Mouse (Mus musculus): Measurements from ENCODE around the gene Spo11.

Gene Spo11

DNA sequence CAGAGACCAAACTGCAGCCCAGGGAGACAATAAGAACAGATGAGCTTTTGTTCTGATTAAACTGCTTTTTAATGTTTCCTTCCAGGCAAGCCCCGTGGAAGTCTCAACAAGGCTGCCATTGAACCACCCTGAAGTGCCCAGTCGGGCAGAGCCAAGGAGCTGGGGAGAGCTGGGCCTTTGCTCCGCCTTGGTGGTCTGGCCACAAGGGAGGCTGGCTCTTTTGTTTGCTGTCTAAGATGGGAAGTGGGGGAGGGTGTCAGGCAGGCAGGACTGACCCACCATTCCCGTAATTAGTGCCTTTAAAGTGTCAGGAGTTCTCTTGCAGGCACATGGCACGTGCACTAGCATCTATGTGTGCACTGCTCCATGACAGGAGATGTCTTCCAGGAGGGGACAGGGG, 18.9 kb upstream of the Spo11 start:
- no peak for DNase-seq (ENCODE audit: low spot score in 2 of 2)

DNA sequence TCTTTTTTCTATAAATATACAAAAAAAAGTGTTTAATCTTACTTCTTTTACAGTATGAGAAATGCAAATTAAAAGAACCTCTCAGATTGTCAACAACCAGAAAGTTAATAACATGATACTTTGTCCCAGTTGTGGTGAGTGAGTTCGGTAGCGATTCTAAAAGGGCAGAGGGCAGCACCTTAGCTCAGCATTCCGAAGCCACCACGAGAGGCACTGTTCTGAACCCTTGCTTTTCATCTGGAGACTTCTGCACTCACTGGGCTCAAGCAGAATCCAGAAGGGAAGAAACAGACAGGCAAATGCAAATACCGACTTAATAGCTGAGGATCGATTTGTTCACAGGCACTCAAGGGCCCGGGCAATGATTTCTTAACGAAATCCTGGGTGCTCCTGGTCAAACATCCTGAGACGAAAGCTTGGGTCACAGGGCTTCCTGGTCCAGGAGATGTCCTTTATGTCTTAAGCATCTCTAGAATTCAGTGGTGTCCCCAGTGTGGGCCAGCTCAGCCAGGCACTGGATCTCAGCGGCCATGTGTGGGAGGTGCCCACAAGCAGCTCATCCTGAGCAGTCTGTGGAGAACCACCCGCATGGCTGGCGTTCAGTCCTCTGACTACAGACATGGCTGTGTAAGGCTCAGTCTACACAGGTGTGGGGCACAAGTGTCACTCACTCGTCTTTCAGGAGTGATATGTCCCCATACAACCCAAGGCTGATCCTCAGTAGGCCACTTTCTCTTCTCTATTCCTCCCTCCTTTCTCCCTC, 18.3 kb upstream of the Spo11 start:
- DNase-seq (ENCODE audit: low spot score in 2 of 2), result no peak

DNA sequence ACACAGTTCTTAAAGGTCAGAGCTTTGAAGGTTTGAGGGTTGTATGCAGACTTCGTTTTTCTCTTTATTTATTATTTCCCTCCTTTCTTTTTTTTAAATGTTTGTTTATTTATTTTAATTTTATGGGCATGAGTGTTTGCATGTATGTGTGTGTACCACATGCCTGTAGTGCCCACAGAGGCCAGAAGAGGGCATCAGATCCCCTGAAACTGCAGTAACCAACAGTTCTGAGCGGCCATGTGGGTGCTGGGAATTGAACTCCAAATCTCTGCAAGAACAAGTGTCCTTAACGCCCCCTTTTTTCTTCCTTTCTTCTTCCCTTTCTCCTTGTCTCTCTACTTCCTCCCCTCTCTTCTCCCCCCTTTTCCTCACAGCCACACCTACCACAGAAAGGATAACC, 17.1 kb upstream of the Spo11 start:
- DNase-seq (ENCODE audit: low spot score in 2 of 2), result no peak

DNA sequence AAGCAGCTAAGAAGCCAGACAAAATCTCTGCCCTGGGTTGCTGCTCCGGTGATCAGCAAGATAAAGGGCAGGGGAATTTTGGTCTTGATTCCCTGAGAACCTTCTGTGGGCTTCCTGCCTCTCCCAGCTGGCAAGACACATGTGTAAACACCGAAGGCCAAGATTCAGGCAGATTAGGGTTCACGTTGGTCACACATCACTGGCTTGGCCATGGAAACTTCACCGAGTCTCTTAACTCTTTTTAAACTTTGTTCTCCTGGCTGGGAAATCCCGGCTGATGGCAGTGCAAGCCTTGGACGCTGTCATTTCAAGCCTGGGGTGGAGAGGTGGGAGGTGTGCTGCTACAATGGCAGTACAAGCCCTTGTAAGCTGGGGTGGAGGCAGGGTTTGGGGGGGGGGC, 16.3 kb upstream of the Spo11 start:
- DNase-seq (ENCODE audit: low spot score in 2 of 2), result no peak

DNA sequence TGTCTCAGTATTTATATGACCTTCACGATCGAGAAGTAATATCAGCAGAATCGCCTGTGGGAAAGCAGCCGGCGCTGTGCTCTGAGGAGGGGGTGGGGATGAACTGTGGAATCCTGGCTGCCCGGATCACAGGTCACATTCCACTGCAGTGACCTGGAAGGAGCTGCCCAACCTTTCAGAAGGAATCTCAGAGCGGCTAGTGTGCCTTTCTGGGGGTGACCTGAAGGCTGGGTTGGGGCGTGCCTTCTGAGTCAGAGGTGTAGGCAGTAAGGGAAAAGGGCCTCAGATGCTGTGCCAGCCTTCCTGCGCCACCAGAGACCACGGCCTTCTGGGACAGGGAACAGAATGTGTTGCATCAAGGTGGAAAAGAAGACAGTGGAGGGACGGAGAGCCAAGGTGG, 12.3 kb upstream of the Spo11 start:
- DNase-seq (ENCODE audit: low spot score in 2 of 2), result no peak

DNA sequence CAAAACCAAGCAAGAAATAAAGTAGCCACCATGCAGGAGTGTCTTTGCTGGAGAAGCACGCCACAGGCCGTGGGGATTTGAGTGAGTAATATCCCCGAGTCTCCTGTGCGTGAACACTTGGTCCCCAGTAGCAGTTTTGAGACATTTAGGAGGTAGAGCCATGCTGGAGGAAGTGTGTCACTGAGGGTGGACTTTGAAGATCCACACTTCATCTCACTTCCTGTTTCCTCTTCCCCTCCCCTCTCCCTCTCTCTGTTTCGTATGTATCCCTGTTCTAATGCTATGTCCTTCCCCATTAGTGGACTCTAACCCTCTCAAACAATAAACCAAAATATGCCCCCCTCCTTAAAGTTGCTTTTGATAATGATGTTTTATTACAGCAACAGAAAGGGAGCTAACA, 11.0 kb upstream of the Spo11 start:
- no peak for DNase-seq (ENCODE audit: low spot score in 2 of 2)

DNA sequence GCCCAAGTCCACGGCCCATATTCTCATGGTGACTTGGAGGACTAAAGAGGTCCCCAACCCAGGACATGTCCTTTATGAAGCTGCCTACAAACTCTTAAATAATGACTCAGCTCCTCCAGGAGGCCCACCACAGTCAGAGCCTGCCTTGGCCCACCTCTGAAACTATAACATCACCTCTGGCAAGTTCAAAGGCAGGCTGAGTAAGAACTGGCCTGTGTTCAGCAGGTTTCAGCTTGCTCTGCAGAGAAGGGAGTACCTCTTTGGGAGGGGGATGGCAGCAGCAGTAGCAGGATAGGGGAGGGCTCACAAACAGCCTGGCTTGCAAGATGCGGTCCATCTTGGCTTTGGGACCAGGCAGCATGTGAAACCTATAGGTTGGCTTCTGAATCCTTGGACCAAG, 5.6 kb upstream of the Spo11 start:
- no peak for DNase-seq (ENCODE audit: low spot score in 2 of 2)

DNA sequence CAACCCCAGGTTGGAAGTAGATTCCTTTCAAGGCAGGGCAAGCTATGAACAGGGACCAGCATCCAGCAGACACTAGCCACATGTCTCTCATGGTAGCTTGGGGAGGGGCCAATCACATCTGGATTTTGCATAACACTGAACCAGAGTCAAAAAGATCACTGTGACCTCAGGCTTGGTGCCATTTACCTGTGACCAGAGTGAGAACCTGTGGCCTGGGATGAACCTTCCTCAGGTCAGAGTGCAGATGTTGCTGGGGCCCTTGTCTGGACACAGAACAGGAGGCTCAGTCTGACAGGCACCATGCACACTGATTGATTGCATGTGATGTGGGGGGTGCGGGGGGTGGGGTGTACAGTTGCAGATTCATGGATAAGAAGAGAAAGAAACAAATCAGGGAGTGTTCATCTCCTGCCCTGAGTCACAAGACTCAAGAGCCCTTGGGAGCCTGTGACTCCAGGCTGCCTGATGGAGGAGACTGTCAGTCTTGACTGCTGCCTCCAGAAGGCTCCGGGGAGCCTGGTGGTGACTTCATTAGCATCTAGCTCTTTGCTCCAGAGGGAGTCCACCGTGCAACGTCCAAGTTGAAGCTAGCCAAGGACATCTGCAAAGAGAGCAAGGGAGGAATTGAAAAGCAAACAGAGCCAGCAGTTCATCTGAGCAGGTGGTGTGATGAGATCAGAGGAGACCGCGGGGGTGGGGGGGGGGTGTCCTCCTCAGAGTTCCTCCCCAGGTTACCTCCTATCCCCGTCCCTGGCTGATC, 3.5 kb upstream of the Spo11 start:
- no peak for DNase-seq (ENCODE audit: low spot score in 2 of 2)

DNA sequence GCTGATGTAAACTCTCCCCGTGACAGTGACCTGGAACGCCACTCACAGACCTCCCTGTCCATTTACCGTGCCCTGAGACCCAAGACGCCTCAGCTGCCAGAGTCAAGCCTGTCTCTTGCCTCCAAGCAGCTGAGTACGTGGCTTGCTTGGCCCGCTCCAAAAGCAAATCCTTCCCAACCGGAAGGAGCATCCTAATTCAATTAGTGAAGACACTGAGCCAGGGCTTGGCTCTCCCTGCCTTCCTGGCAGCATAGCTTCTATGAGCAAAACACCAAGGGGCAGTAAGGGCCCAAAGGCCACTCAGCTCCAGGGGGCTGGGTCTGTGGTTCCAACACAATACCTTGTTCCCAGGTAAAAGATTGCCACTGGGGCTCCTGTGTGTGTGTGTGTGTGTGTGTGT, 2.8 kb upstream of the Spo11 start:
- no peak for DNase-seq (ENCODE audit: low spot score in 2 of 2)

DNA sequence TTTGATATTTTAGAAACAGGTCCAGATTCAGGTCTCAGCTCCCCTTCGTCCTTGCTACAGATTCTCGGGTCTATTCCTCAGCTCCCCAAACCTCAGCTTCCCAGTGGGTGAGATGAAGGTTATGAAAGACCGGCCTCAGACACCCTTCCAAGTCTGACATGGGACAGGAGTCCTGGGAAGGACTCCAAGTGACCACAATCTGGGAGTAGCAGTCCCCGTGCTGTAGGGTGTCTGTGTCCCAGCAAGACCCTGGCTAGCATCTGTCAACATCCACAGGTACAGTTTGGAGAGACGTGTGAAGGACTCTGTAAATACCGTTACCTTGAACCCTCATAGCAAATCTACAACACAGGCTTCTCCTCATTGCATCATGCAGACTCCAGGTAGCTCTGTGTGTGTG, 2.3 kb upstream of the Spo11 start:
- no peak for DNase-seq (ENCODE audit: low spot score in 2 of 2)

DNA sequence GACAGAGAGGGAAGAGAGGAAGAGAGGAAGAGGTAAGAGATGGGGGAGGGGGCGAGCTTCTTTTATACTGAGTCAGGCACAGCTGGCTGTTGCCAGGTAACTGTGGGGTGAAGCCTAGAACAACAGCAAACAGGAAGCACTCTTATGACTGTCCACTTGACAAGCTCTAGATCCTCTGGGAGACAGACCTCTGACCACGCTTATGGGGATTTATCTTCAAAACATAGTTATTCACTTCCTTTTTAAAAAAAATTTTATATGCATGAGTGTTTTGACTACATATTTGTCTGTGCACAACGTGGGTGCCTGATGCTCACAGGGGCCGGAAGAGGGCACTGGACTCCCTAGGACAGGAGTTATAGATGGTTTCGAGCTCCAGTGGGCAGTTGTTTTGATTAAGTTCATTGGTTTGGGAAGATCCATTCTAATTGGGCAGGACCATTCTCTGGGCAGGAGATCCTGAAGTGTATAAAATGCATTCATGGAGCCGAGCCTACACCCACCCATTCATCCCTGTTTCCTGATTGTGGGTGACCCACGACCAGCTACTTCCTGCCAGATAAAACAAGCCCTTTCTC, 750 bp upstream of the Spo11 start:
- peak; percentile 64 to 71 for DNase-seq (ENCODE audit: low spot score in 2 of 2)

DNA sequence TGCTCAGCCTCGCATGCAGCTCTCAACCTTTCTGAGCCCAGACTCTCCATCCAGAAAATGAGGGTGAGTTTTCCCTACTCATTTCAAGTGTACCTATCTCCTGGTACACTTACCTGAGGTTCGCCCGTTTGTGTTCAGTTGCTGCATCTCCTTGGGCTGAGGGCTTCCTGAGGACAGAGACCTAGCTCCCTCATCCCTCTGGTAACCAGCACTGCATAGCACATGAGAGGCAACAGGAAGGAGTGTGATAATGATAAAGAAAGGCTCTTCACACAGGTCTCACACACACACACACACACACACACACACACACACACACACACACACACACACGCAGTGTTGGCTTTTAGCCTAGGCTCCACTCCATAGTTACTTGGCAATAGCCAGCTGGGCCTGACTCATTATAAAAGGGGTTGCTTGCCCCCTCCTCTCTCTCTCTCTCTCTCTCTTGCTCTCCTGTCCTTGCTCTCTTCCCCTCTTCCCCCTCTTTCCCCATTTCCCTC, 682 bp downstream of the Spo11 start:
- DNase-seq (ENCODE audit: low spot score in 2 of 2), result peak in 1 of 2 experiments; percentile 38

DNA sequence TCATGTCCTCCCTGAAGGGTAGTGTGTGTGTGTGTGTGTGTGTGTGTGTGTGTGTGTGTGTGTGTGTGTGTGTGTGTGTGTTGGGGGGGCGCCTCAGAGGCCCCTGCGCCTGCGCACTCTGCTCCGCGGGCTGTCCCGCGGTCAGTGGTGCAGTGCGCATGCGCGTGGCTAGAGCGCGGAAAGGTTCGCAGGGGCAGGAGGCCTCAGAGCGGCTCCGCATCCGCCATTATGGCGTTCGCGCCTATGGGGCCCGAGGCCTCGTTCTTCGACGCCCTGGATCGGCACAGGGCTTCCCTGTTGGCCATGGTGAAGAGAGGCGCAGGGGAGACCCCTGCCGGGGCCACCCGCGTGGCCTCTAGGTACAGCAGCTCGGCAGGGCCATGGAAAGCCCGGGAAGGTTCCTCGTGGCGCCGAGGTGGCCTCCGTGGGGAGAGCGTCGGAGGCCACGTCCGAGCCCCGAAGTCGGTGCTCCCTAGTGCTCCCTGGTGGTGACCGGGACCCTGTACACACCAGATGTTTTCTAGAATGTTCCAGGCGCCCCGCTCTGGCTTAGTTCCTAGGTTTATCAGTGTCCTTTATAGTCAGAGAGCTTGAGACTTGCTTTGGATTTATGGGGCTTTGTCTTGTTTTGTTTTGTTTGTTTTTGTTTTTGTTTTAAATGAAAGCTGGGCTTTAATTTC, 2.3 kb downstream of the Spo11 start:
- no peak for DNase-seq (ENCODE audit: low spot score in 2 of 2)

DNA sequence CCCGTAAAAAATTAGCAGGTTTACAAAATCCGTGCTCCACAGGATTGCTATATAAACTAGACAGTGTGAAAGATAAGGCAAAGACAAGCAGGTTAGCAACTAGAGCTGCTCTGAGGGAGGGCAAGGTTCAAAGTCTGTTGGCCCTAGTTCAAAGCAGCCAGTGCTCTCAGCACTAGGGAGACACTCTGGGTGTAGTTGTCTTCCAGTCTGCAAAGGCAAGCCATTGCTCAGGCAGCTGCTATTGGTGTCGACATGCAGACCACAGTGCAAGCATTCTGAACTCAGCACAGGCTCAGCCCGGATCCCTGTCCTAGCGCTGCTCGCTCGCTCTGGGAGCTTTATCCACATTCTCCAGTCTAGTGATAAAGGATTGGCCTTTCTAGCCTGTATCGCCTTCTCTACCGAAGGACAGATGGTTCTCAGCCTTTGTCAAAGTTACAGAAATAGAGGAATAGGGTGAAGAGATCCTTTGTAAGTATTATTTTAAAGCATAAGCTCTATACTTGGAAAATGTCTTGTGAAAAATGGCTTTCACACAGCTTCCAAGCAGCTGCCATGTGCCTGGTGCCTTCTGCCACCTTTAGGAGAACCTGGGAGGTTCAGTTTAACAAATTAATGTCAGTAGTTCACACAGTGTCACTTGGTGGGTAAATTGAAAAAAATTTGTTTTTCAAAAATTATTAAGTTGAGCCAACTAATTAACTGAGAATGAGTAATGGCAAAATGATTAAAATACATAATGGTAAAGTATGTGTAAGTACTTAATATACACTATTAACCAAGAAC, 5.5 kb downstream of the Spo11 start:
- DNase-seq (ENCODE audit: low spot score in 2 of 2), result peak; percentile 35 to 43

DNA sequence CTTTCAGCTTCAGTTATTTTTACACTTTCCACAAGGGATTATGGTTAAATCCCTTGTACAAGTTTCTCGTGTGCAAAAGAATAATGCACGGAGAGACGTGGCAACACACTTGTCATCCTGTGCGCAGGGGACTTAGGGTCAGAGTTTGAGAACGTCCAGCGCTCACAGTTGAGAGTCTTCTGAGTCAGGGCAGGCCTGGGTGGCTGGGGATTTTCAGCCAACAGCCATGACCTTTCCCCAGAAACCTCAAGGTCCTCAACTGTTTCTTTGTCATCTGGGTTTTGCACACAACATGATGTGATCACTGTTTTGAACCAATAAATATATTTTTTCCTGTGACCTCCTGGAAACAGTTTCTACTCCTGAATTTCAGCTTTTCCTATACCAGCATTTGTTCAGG, 12.7 kb downstream of the Spo11 start:
- no peak for DNase-seq (ENCODE audit: low spot score in 2 of 2)

DNA sequence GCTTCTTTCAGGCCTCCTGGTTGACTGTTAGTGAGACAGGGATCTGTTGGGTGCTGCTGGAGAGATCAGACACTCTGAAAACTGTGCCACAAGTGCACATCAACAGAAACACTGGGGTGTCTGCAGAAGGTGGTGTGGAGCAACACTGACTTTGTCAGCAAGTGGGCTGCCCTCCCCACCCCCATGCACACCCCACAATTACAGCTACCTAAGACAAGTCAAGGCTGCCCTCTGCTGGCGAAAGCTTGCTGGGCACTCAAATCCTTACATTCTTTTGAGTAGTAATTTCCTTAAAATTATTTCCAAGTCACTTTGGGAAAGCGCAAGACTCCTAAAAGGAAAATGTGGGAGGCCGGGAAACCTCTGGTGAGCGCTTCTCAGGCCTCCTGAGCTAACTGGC, 18.7 kb downstream of the Spo11 start:
- peak; percentile 73 to 86 for DNase-seq (ENCODE audit: low spot score in 2 of 2)

DNA sequence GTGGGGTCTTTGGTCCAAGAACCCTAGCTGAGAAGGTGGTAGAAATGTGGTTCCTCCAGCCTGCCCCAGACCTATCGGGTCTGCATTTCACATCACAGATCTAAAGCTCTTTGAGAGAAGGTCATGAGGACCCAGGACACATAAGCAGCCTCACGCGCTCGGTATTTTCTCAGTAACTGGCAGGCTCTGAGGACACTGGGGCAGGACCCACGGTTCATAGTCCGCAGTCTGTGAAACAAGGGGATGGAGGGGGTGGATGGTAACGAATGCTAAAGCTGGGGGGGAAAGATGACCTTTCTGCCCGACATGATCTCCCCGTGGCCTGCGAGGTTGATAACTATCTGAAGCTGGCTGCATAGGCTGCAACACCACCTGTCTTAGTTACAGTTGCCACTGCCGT, 20.2 kb downstream of the Spo11 start:
- no peak for DNase-seq (ENCODE audit: low spot score in 2 of 2)

DNA sequence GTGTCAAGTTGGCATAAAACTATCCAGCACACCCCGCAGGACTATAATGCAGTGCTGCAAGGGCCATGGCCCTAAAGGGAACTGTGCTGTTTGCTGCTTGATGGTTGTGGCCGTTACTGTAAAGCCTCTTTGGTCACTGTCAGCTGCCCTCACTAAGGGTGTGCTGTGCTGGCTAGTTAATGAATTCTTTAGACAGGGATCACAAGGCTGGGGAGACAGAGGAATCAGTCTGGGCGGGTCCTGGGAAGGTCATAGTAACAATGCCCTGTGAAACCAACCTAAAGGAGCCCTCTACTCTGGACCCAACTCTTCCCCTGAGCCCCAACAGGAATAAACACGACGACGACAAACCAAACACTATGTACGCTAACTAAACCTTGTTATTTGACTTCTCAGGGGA, 21.0 kb downstream of the Spo11 start:
- DNase-seq (ENCODE audit: low spot score in 2 of 2), result no peak

DNA sequence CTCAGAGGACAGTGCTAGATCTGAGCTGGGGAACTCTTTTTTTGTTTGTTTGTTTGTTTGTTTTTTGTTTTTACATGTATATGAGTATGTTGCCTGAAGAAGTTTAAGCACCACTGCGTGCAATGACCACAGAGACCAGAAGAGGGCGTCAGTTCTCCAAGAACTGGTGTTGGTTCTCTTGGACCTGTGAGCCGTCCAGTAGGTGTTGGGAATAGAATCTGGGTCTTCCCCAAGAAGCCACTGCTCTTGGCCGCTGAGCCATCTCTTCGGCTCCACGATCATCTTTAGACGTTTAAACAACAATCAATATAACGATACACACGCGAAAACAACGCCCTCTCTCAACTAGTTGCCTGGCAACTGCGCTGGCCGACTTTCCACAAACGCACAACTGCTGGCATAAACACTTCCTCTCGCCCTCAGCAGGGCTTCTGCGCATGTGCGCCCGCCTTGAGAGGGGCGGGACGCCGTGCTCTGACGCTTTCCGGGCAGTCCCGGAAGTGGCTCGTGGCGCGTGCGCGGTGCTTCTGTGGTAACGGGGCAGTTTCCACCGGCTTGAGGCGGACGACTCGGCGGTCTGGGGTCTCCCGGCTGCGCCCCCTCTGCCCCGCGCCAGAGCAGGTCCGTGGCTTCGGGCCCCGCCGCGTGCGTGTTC, 22.3 kb downstream of the Spo11 start, which contains the start of gene Rae1:
Rae1 (plus strand) TSS at position 488 of the 655 bp plus-strand sequence.
- peak; percentile 96 to 99 for DNase-seq (ENCODE audit: low spot score in 2 of 2)

DNA sequence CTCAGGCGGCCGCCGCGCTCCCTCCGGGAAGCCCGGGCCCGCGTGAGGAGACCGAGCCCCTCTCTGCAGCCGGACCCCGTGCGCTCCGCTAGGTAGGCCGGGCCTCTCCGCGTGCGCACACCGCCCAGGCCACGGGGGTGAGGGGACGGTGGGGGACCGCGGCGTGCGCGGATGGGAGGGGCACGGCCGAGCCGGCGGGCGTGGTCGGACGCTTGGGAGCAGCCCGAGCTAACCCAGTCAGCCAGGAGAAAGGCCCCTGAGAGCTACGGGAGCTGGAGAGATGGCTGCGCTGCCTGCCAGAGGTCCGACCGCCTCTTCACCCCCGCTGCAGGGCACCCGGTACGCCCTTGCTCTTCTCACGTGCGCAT, 22.8 kb downstream of the Spo11 start:
- peak in 1 of 2 experiments; percentile 56 for DNase-seq (ENCODE audit: low spot score in 2 of 2)

DNA sequence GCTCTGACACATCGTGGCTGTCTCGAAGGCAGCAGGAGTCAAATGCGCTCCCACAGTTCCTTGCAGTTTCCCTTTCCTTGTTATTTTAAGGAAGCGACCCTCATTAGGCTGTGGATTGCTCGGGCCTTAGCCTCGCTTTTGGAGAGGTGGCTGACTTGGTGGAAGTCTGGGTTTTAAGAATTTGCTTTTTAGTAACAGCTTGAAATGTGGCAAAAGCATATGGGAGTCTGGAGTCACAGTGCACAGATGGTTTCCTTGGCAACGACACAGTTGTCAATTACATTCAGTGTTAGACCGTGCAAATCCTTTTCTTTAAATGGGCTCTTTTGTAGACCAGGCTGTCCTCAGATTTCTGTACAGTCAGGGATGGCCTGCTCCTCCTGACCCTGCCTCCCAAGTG, 23.4 kb downstream of the Spo11 start:
- no peak for DNase-seq (ENCODE audit: low spot score in 2 of 2)

Measured in thymus, postnatal 10 days (tissue).